Mouse (Mus musculus) heart, adult 2 months (tissue): ENCODE measurements around the gene Vmn1r45. TPM values are rescaled to one million over a fixed set of nuclear protein-coding genes. Genes with fewer than 3 reads are reported as not detected.
"Not testable (repeated sequence)": the region's sequence is repeated elsewhere in the genome, so short reads cannot be mapped to it uniquely, and the experiment has no call there.

Source experiments
- DNase-seq, 2 experiments: peaks; one replicate each; pipeline ENCODE4 v3.0.0; 2021
- H3K27ac ChIP-seq: fragments of 200-600 bp; 2 replicates; pipeline ENCODE4 v1.8.1; 2022
- H3K27me3 ChIP-seq: fragments of 200-500 bp; 2 replicates; pipeline ENCODE4 v1.6.1; 2012; ENCODE audit warnings: mild to moderate bottlenecking, low read length, inconsistent platforms, mixed read lengths; ENCODE audit not compliant: control insufficient read depth, insufficient read depth
- H3K36me3 ChIP-seq: fragments of 200-500 bp; 2 replicates; pipeline ENCODE4 v1.6.1; 2012; ENCODE audit warnings: low read length, inconsistent platforms; ENCODE audit not compliant: control insufficient read depth, insufficient read depth
- H3K4me1 ChIP-seq: fragments of 200-500 bp; 2 replicates; pipeline ENCODE4 v1.6.1; 2011; ENCODE audit warnings: low read length; ENCODE audit not compliant: control insufficient read depth, insufficient read depth
- H3K4me3 ChIP-seq: fragments of 200-600 bp; 2 replicates; pipeline ENCODE4 v1.8.1; 2022
- H3K79me2 ChIP-seq: fragments of 200-500 bp; replicated peaks from 2 replicates; pipeline ENCODE4 v1.6.1; 2012; ENCODE audit warnings: mild to moderate bottlenecking, inconsistent platforms, low read length, moderate library complexity, mixed read lengths; ENCODE audit not compliant: control insufficient read depth, insufficient read depth
- H3K9ac ChIP-seq: fragments of 200-500 bp; 2 replicates; pipeline ENCODE4 v1.6.1; 2012; ENCODE audit warnings: low read depth, mild to moderate bottlenecking, control low read depth, inconsistent platforms, low read length, mixed read lengths
- CTCF ChIP-seq: fragments of 200-600 bp; IDR thresholded peaks from 2 replicates; pipeline ENCODE4 v1.8.1; 2022; ENCODE audit warnings: antibody characterized with exemption, mild to moderate bottlenecking, moderate library complexity
- EP300 ChIP-seq: fragments of 200-500 bp; IDR thresholded peaks from 2 replicates; pipeline ENCODE4 v1.6.1; 2011; ENCODE audit warnings: low read depth, low read length, control low read depth; ENCODE audit not compliant: insufficient read depth
- POLR2A ChIP-seq: fragments of 200-500 bp; IDR thresholded peaks from 2 replicates; pipeline ENCODE4 v1.6.1; 2011; ENCODE audit warnings: mild to moderate bottlenecking, low read depth, low read length, control low read depth; ENCODE audit not compliant: insufficient read depth
- WGBS: fragments of 180-500 bp; shearing (Covaris S2); methylation state at CpG from one replicate; pipeline ENCODE4 v1.1.7; 2018; 5-methylcytosine and 5-hydroxymethylcytosine counted together
- intact Hi-C: fragments of 180-260 bp; cut with DNase I; formaldehyde crosslinking; loops from one replicate; pipeline ENCODE4 v1.15.1; 2025
- long read RNA-seq: library from polyadenylated mRNA; stranded (forward); transcript quantifications from one replicate; pipeline ENCODE4 v2.0.0, GENCODE M21; 2021
- polyA plus RNA-seq: library from polyadenylated mRNA; depleted of rRNA; stranded (reverse); fragments of >200 nt; gene quantifications from 2 replicates; pipeline ENCODE4 v1.2.3, GENCODE M21; 2012; rRNA removed
- total RNA-seq, 2 experiments: library from RNA; stranded (reverse); gene quantifications; 2 replicates each; pipeline ENCODE4 v1.2.3; 2021

Vmn1r45 gene
- total RNA-seq (not detected), polyA plus RNA-seq (not detected in 2 replicates)
- long read RNA-seq, result 0 reads

DNA sequence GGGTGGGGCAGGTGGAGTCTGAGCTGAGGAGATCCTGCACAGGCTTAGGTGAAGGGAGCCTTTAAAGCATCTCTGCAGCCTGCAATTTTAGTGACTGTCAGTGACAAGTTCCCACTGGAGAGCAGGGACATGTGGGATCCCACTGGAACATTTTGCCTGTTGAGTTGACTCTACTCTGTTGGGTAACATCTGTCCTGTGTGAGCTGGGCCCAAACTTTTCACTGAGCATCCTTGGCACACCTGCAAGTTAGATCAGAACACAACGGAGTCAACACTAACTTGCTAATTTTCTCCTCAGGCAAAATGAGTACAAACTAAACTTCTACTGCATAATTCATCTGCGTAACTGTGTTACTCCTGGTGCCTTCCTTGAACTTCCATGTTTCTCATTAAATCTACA is at the start of gene Vmn1r45:
Vmn1r45 (minus strand) TSS at position 101 of the 400 bp plus-strand sequence.
- H3K79me2 ChIP-seq, intact Hi-C loops, H3K27me3 ChIP-seq, H3K36me3 ChIP-seq, H3K4me1 ChIP-seq, H3K27ac ChIP-seq, H3K9ac ChIP-seq, DNase-seq, H3K4me3 ChIP-seq: not testable (repeated sequence)
- WGBS, result 85% methylated on average over 2 of the region's 2 CpGs

DNA sequence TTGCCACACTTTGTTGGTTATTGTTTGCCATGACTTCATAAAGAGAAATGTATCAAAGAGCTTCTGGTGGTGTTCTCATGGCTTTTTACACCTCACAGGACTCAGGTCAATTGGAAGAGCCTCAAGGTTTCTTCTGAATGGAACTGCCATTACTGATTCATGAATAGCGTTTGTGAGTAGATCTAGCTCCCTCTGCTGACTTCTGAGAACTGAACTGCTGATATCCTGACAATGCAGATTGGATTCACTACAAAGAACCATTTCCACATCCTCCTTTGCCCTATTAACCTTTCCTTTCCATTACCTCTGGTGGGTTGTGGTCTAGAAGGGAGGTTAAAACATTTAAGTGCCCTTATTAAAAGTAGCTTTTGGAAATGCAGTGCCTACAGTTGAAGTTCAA is 45.6 kb upstream of the Vmn1r45 start:
- no peaks in the 10 kb centered on the region for H3K79me2 ChIP-seq
- intact Hi-C loops, result loop anchor here (10.0 kb wide), 1 partner anchor 301 kb away; no protein-coding TSS in a partner anchor
- no peaks in the 10 kb centered on the region for H3K4me1 ChIP-seq
- no peak overlapping the region for H3K9ac ChIP-seq
- DNase-seq, result no peak
- H3K4me3 ChIP-seq, result no peak overlapping the region
- no peaks in the 10 kb centered on the region for H3K36me3 ChIP-seq
- no peak overlapping the region for H3K27ac ChIP-seq
- TF ChIP-seq CTCF (peak; percentile 50), EP300 (no peak)
- 6% methylated on average over 1 of the region's 1 CpGs for WGBS
- H3K27me3 ChIP-seq, result no peaks in the 10 kb centered on the region

DNA sequence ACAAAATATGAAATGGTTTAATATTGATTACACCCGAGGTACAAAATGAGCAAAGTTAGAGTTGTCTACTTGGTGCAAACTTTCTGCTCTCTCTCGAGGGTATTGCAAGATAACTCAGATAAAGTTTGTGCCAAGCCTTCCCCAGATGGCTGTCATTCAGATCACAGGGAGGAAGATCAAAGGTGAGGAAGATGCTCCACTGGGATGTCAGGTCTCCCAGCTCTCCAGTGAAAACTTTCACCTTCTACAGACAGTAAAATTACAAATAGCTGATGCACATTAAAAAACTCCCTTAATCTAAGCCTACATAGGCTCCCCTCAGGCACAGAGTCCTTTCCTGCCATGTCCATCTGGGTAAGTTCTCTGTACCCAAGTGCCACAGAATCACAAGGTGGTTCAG is 28.6 kb upstream of the Vmn1r45 start, which contains the start of gene Vmn1r46:
Vmn1r46 (plus strand) TSS at position 301 of the 400 bp plus-strand sequence.
- H3K36me3 ChIP-seq, result no peaks in the 10 kb centered on the region
- no peak within 1 kb of the TSS for H3K9ac ChIP-seq
- H3K27me3 ChIP-seq, result no peaks in the 10 kb centered on the region; the same call in 1 of the 2 replicates
- H3K27ac ChIP-seq, result no peak within 1 kb of the TSS
- WGBS, result 42% methylated on average over 2 of the region's 2 CpGs
- intact Hi-C loops, result no loop called here
- no peaks in the 10 kb centered on the region for H3K79me2 ChIP-seq
- no peak within 1 kb of the TSS for H3K4me3 ChIP-seq
- H3K4me1 ChIP-seq, result no peaks in the 10 kb centered on the region
- no peak for DNase-seq
- TF ChIP-seq CTCF, result no peak
- no peak for TF ChIP-seq EP300
- TF ChIP-seq POLR2A, result no peak

DNA sequence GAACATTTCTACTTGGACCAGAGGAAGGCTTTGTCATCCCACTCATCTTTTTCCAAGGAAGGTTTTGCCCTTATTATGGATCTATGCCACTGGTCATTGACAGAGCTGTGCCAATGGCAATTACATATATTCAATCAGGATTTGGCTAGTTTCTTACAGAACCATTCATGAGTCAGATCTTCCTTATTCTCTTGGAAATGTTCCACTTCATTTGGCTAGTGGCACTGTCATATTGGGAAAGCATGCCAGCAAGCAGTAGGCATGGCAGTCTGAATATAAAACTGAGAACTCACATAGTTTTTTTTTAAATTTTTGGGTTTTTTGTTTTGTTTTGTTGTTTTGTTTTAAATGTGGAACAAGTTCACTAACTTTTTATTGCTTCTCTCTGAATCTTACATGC is 25.9 kb upstream of the Vmn1r45 start:
- H3K27me3 ChIP-seq, result no peaks in the 10 kb centered on the region
- H3K79me2 ChIP-seq, result no peaks in the 10 kb centered on the region
- no peak overlapping the region for H3K9ac ChIP-seq
- H3K36me3 ChIP-seq, result no peaks in the 10 kb centered on the region
- no peak overlapping the region for H3K27ac ChIP-seq
- TF ChIP-seq CTCF (no peak), POLR2A (no peak), EP300 (no peak)
- DNase-seq, result no peak
- intact Hi-C loops, result no loop called here
- no peak overlapping the region for H3K4me3 ChIP-seq
- no peaks in the 10 kb centered on the region for H3K4me1 ChIP-seq

DNA sequence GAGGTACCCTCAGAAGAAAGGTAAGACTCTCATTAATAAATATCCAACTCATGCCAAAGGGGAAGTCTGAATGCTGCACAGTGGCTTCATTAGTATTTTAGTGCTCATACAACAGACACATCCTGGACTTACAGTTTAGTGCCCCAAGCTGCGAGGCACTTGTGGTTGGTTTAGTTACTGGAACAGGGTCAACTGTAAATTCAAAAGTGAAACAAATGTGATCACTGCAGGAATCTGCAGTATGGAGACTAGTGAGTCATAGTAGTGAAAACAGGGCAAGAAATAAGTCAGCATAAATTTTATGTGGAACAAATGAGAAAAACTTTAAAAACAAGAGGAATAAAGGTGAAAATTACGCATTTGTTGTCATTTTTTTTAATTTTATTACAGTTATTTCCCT is 13.2 kb upstream of the Vmn1r45 start:
- no peak overlapping the region for H3K9ac ChIP-seq
- no peaks in the 10 kb centered on the region for H3K79me2 ChIP-seq
- H3K4me1 ChIP-seq, result no peaks in the 10 kb centered on the region
- intact Hi-C loops, result no loop called here
- H3K4me3 ChIP-seq, result no peak overlapping the region
- no peaks in the 10 kb centered on the region for H3K36me3 ChIP-seq
- TF ChIP-seq CTCF (no peak), EP300 (no peak), POLR2A (no peak)
- H3K27ac ChIP-seq, result no peak overlapping the region
- 47% methylated on average over 2 of the region's 2 CpGs for WGBS
- no peak for DNase-seq
- no peaks in the 10 kb centered on the region for H3K27me3 ChIP-seq

DNA sequence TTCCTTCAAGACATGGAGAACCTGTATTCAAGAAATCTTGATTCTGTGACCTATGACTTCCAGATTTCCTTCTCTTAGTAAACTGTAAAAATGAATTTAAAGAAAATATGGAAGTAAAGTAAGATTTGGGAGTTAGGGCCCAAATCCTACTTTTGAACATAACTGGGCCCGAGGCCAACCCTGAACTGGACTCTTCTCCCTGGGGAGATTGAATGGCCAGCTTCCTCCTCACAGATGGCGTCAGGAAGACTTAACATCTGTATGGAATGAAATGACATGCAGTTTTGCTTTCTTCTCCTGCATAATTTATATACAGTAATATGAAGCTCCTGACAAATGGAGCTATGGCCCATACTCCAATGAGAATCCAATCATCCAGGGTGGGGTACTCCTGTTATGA is 528 bp upstream of the Vmn1r45 start:
- Histone ChIP-seq H3K79me2 (no peaks in the 10 kb centered on the region), H3K27ac (no peak overlapping the region), H3K36me3 (no peaks in the 10 kb centered on the region), H3K9ac (no peak overlapping the region), H3K27me3 (no peaks in the 10 kb centered on the region), H3K4me1 (no peaks in the 10 kb centered on the region), H3K4me3 (no peak overlapping the region)
- intact Hi-C loops, result no loop called here
- no peak for DNase-seq
- WGBS, result 68% methylated on average over 2 of the region's 2 CpGs
- no peak for TF ChIP-seq POLR2A
- no peak for TF ChIP-seq EP300
- TF ChIP-seq CTCF, result no peak
